Mouse (Mus musculus) heart, embryonic 15.5 days (tissue): Measurements from ENCODE around the gene Phxr2. TPM values are rescaled to one million over a fixed set of nuclear protein-coding genes. Genes with fewer than 3 reads are reported as not detected.

ENCODE experiments used
- ATAC-seq: fragments of 200-750 bp; cut with Nextera tagmentation; replicated peaks from 2 replicates; pipeline ENCODE4 v1.8.0; 2017; ENCODE audit warnings: low read depth, moderate TSS enrichment; ENCODE audit not compliant: insufficient number of reproducible peaks, insufficient read depth, low FRiP score
- H3K27ac ChIP-seq: fragments of 300-500 bp; sonication (generic); 2 replicates; pipeline ENCODE4 v1.5.1; 2015; ENCODE audit warnings: mild to moderate bottlenecking, inconsistent platforms
- H3K27me3 ChIP-seq: fragments of 300-500 bp; sonication (generic); 2 replicates; pipeline ENCODE4 v1.6.1; 2015; ENCODE audit warnings: inconsistent platforms
- H3K36me3 ChIP-seq: fragments of 300-500 bp; sonication (generic); 2 replicates; pipeline ENCODE4 v1.6.1; 2015; ENCODE audit warnings: mild to moderate bottlenecking, inconsistent platforms
- H3K4me1 ChIP-seq: fragments of 300-500 bp; sonication (generic); replicated peaks from 2 replicates; pipeline ENCODE4 v1.6.1; 2015; ENCODE audit warnings: inconsistent platforms
- H3K4me2 ChIP-seq: fragments of 300-500 bp; sonication (generic); 2 replicates; pipeline ENCODE4 v1.6.1; 2015; ENCODE audit warnings: inconsistent platforms, mild to moderate bottlenecking, moderate library complexity
- H3K4me3 ChIP-seq: fragments of 300-500 bp; sonication (generic); 2 replicates; pipeline ENCODE4 v1.5.1; 2015; ENCODE audit warnings: mild to moderate bottlenecking, inconsistent platforms
- H3K9ac ChIP-seq: fragments of 300-500 bp; sonication (generic); 2 replicates; pipeline ENCODE4 v1.6.1; 2015; ENCODE audit warnings: mild to moderate bottlenecking, inconsistent platforms
- H3K9me3 ChIP-seq: fragments of 300-500 bp; sonication (generic); replicated peaks from 2 replicates; pipeline ENCODE4 v1.6.1; 2016; ENCODE audit warnings: inconsistent platforms
- WGBS: fragments of 180-500 bp; shearing (Covaris S2); methylation state at CpG from one replicate; pipeline ENCODE4 v1.1.7; 2015; ENCODE audit warnings: mixed read lengths; 5-methylcytosine and 5-hydroxymethylcytosine counted together
- polyA plus RNA-seq: library from polyadenylated mRNA; unstranded; fragments of >200 nt; fragmentation: Nextera tagmentation; extraction: Ambion mirVana; gene quantifications from 2 replicates; pipeline ENCODE4 v1.2.1, GENCODE M21; 2015

The Phxr2 gene
- polyA plus RNA-seq, 1 experiment from 2014 or later, result not detected

DNA sequence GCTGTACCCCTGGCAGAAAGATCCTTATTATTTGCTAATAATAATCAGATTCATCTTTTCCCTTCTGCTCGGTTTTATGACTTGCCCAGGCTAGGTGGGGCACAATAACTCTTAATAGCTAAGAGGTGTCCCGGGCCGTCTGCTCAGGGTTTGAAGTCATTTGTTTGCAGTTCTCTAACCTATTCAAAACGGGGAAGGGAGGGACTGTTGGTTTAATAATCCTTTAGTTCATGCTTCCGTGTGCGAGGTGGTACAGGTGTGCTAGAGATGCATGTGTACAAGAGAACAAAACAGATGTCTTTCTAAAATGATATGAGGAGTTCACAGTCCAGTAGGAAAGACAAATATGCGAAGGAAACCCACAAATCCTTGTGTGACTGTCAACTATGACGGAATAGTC, 11.8 kb downstream of the Phxr2 start:
- 84% methylated on average over 8 of the region's 8 CpGs for WGBS

DNA sequence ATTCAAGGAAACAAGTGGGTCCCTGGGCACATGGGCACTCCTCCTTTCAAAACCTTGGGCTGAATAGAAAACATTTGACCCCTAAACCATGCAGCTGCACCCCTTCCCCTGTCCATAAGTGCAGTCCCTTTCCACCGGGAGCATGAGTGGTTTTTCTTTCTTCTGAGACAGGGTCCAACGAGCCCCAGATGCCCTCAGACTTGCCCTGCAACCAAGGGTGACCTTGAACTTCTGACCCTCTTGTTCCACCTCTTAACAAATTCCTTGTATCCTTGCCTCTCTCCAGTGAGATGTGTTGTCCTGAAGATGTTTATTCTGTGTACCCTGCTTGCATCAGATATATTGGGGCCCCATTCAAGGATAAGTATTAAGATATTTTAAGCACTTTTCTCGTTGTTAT, 12.6 kb downstream of the Phxr2 start:
- 45% methylated on average over 3 of the region's 3 CpGs for WGBS
- no peak for ATAC-seq
- Histone ChIP-seq H3K9ac (no peak overlapping the region), H3K9me3 (no peaks in the 10 kb centered on the region), H3K27me3 (no peaks in the 10 kb centered on the region), H3K36me3 (0 out of 2 replicates have a peak, but pooled peaks cover 5% of the 10 kb centered on the region), H3K4me1 (peaks cover 19% of the 10 kb centered on the region), H3K4me2 (no peak overlapping the region), H3K4me3 (no peak overlapping the region), H3K27ac (no peak overlapping the region)

More for the DNA sequence above, 11.8 kb downstream of the Phxr2 start:
- ATAC-seq, result no peak
- Histone ChIP-seq H3K4me3 (no peak overlapping the region), H3K4me1 (peaks cover 16% of the 10 kb centered on the region), H3K9me3 (no peaks in the 10 kb centered on the region), H3K9ac (no peak overlapping the region), H3K36me3 (0 out of 2 replicates have a peak, but pooled peaks cover 5% of the 10 kb centered on the region), H3K4me2 (no peak overlapping the region), H3K27me3 (no peaks in the 10 kb centered on the region), H3K27ac (no peak overlapping the region)

DNA sequence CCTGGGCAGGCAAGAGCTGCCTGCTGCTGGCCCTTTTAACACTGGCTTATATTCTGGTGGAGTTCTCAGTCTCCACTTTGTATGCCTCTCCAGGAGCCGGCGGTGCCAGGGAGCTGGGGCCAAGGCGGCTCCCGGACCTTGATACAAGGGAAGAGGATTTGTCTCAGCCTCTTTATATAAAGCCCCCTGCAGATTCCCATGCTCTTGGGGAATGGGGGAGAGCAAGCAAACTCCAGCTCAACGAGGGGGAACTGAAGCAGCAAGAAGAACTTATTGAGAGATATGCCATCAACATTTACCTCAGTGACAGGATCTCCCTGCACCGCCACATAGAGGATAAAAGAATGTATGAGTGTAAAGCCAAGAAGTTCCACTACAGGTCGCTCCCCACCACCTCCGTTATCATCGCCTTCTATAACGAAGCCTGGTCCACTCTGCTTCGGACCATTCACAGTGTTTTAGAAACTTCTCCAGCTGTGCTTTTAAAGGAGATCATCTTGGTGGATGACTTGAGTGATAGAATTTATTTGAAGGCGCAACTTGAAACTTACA, 17.6 kb downstream of the Phxr2 start:
- WGBS, result 29% methylated on average over 12 of the region's 12 CpGs
- Histone ChIP-seq H3K36me3 (0 out of 2 replicates have a peak, but pooled peaks cover 5% of the 10 kb centered on the region), H3K9ac (peak overlapping the region; percentile 82), H3K4me1 (peaks cover 13% of the 10 kb centered on the region), H3K9me3 (no peaks in the 10 kb centered on the region), H3K4me3 (peak overlapping the region; percentile 92), H3K4me2 (peak overlapping the region; percentile 91), H3K27ac (peak overlapping the region; percentile 88; the same call in 1 of the 2 replicates), H3K27me3 (no peaks in the 10 kb centered on the region)
- ATAC-seq, result no peak

DNA sequence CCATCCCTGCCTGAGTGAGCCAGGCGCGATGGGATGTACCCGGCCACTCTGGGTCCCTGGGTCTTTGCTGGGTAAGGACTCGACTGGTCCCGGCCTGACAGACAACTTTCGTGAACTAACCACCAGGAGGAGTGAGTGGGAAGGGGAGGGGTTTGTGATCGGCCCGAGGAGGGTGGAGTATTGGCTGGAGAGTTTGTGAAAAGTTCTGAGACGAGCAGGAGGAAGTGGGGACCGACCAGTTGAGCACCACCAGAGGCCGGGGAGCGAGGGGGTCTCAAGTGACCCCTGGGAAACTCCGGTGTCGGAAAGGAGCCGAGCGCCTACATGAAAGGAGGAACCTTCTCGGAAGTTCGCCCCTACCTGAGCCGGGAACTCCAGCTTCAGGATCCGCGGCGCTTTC, 18.2 kb downstream of the Phxr2 start, which contains the start of gene Galnt4:
Gene Galnt4 (plus strand): TSS at position 196 of the 400 bp plus-strand sequence.
- Histone ChIP-seq H3K9ac (peak within 1 kb of the TSS; percentile 82), H3K4me1 (peaks cover 11% of the 10 kb centered on the region), H3K4me2 (peak within 1 kb of the TSS; percentile 91), H3K9me3 (no peaks in the 10 kb centered on the region), H3K4me3 (peak within 1 kb of the TSS; percentile 92), H3K27ac (peak within 1 kb of the TSS; percentile 88), H3K27me3 (no peaks in the 10 kb centered on the region), H3K36me3 (0 out of 2 replicates have a peak, but pooled peaks cover 5% of the 10 kb centered on the region)
- WGBS, result under 1% methylated on average over 22 of the region's 22 CpGs
- peak; percentile 77 for ATAC-seq

DNA sequence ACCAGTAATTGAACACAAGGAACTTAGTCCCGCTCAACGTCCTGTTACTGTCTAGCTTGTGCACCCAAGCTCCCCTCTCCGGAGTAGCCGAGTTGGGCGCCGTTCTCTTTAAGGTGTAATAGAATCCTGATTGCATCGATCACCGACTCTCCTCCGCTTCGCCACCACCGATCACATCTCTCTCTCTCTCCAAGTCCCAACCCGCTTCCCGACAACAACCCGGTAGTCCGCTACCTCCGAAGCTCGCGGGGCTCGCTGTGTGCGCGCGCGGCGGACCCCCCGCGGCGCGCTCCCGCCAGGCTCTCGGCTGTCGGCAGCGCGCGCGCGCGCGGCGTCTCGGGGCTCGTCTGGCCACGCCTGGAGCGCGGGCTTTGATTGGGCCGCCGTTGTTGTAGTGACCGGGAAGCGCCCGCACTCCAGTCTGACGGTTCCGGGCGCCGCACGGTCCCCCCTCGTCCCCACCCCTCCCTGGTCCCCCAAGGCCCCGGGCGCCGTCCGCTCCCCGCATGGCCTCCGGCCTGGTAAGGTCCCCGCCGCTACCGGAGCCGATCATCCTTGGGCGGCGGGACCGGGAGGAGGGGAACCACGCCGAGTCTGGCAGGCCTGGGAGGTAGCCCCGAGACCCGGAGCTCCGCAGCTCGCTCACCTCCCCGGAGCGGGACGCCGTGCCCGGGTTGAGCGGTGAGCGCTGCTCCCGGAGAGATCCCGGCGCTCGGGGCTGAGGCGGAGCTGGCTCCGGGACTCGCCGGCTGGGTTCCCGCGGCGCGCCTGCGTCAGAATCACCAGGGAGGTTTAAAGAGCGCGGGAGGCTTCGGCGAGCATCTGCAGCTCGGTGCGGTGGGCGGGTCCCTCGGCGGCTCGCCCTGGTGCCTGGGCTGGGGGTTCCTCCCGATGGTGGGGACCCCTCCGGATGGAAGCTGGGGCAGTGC, 19.2 kb downstream of the Phxr2 start, which contains the start of gene Poc1b:
Gene Poc1b (plus strand): TSS at position 334 of the 929 bp plus-strand sequence.
- WGBS, result under 1% methylated on average over 102 of the region's 106 CpGs
- peak within 1 kb of the TSS; percentile 82 for H3K9ac ChIP-seq
- no peaks in the 10 kb centered on the region for H3K9me3 ChIP-seq
- H3K4me3 ChIP-seq, result peak within 1 kb of the TSS; percentile 92
- no peaks in the 10 kb centered on the region for H3K27me3 ChIP-seq
- H3K4me1 ChIP-seq, result peaks cover 11% of the 10 kb centered on the region
- H3K4me2 ChIP-seq, result peak within 1 kb of the TSS; percentile 91
- H3K27ac ChIP-seq, result peak within 1 kb of the TSS; percentile 88
- H3K36me3 ChIP-seq, result 0 out of 2 replicates have a peak, but pooled peaks cover 5% of the 10 kb centered on the region
- ATAC-seq, result peak; percentile 92

DNA sequence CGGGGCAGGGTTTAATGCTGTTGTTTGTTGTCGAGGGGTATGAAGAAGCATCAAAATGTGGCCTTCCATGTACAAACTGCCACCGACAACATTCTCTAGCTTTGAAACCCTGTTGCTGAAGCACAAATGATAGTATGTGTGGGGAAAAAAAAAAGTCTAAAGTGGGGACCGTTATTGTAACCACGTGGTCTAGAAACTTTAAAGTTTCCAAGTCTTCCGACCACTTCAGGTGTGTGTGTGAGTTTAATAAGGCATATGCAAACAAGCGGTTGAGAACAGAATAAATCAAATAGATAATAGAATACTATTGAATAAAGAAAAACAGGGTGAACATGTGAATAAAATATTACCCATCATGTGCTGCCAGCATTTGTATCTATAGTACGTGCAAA, 19.8 kb downstream of the Phxr2 start:
- peak overlapping the region; percentile 91 for H3K4me2 ChIP-seq
- peak overlapping the region; percentile 82 for H3K9ac ChIP-seq
- 31% methylated on average over 8 of the region's 8 CpGs for WGBS
- H3K4me1 ChIP-seq, result peaks cover 11% of the 10 kb centered on the region
- H3K27ac ChIP-seq, result peak overlapping the region; percentile 88; the same call in 1 of the 2 replicates
- peak overlapping the region; percentile 92 for H3K4me3 ChIP-seq
- H3K27me3 ChIP-seq, result no peaks in the 10 kb centered on the region
- no peaks in the 10 kb centered on the region for H3K9me3 ChIP-seq
- no peak for ATAC-seq
- 0 out of 2 replicates have a peak, but pooled peaks cover 5% of the 10 kb centered on the region for H3K36me3 ChIP-seq

DNA sequence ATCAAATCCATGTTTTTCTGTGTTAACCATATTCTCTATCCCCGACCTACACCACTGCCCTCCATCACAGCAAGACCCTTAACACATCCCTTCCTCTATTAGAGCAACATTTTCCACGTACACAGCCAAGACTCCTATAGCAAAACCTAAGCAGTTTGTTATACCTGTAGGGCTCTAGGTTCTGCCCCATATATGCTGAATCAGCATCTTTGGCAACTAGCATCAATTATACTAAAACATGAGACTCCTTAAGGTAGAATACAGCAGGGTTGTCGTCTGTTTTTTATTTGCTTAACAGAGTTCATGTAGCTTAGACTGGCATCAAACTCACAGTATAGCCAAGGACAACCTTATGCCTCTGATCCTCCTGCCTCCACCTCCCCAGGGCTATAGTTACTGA, 20.6 kb downstream of the Phxr2 start:
- ATAC-seq, result no peak
- no peak overlapping the region for H3K27ac ChIP-seq
- H3K36me3 ChIP-seq, result 0 out of 2 replicates have a peak, but pooled peaks cover 5% of the 10 kb centered on the region
- H3K27me3 ChIP-seq, result no peaks in the 10 kb centered on the region
- H3K9ac ChIP-seq, result no peak overlapping the region
- no peak overlapping the region for H3K4me3 ChIP-seq
- 86% methylated on average over 3 of the region's 3 CpGs for WGBS
- H3K4me2 ChIP-seq, result no peak overlapping the region
- H3K4me1 ChIP-seq, result peaks cover 11% of the 10 kb centered on the region
- H3K9me3 ChIP-seq, result no peaks in the 10 kb centered on the region

DNA sequence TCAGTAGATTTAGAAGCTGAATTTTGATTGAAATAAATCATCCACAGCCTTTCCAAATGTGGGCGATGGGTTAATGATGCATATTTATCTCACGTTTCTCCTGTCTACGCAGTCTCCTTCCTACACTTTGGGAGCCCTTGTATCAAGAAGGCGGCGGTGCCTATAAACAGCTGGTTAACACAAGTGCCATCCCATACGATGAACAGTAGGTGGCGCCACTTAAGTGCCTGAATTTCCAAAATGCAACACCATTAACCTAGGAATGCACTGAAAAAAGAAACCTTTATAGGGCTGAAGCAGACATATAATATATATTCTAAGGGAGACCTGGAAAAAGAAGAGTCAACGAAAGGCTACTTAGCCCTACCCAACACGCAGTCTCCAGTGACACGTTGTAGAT, 28.8 kb downstream of the Phxr2 start:
- Histone ChIP-seq H3K27me3 (no peaks in the 10 kb centered on the region), H3K27ac (no peak overlapping the region), H3K4me3 (no peak overlapping the region), H3K9me3 (no peaks in the 10 kb centered on the region), H3K36me3 (no peaks in the 10 kb centered on the region), H3K9ac (no peak overlapping the region), H3K4me1 (no peaks in the 10 kb centered on the region), H3K4me2 (no peak overlapping the region)
- WGBS, result 69% methylated on average over 10 of the region's 10 CpGs
- no peak for ATAC-seq

DNA sequence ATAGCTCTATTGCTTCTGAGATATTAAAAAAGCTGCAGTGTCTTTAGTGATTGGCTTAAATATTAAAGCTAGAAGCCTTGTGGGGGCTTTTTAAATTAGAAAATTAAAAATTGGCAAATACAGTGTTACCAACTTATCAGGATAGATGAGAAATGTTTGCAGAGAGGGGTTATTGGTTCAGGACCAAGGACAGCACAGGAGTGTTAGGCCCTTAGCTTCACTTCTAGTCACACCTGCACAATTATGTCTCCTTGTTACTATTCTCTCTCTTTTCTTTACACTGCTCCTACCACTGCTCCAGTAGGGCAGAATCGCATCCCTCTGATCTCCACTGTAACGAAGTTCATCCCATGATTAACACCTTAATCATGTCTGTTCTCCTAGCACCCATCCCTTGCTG, 31.0 kb downstream of the Phxr2 start:
- Histone ChIP-seq H3K4me1 (no peaks in the 10 kb centered on the region), H3K9me3 (no peaks in the 10 kb centered on the region), H3K4me2 (no peak overlapping the region), H3K27me3 (no peaks in the 10 kb centered on the region), H3K36me3 (no peaks in the 10 kb centered on the region), H3K9ac (no peak overlapping the region), H3K4me3 (no peak overlapping the region), H3K27ac (no peak overlapping the region)
- no peak for ATAC-seq
- 74% methylated on average over 2 of the region's 2 CpGs for WGBS

DNA sequence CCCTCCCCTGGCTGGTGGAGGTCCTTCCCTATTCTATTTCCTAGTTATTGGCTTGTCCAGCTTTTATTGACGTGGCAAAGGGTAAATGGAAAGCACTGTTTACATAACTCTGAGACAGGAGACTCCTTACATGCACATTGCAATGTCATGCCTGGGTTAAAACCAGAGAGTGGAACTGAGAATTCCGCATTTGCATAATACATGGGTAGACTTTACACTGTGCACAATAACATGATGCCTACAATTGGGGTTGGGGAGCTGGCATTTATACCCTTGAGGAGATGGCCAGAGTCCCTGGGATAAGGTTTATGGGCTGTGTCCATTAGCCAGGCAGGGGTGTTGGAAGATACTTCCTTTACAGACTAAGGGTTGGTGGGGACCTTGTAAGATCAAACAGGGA, 32.8 kb downstream of the Phxr2 start:
- Histone ChIP-seq H3K9ac (no peak overlapping the region), H3K9me3 (no peaks in the 10 kb centered on the region), H3K4me2 (no peak overlapping the region), H3K4me1 (no peaks in the 10 kb centered on the region), H3K4me3 (no peak overlapping the region), H3K36me3 (no peaks in the 10 kb centered on the region), H3K27ac (no peak overlapping the region), H3K27me3 (no peaks in the 10 kb centered on the region)
- ATAC-seq, result no peak
- WGBS, result 70% methylated on average over 2 of the region's 2 CpGs

DNA sequence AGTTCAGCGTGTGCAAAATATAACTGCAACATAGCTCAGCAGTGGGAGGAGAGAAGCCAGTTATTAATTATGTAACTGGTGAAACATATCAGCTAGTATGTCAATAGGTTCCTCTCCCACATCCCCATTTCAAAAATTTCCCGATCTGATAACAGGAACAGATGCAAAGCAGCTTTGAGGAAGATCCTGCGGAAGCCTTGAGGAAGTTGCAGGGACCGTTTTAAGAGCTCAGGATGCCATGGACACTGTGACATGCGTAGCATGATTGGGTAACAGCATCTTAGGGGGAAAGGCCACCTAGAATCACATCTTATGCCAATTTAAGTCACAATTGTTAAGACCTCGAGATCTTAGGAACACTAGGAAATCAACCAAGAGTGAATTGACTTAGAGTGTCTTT, 36.2 kb downstream of the Phxr2 start:
- 70% methylated on average over 6 of the region's 6 CpGs for WGBS
- no peak for ATAC-seq
- Histone ChIP-seq H3K27ac (no peak overlapping the region), H3K9me3 (no peaks in the 10 kb centered on the region), H3K9ac (no peak overlapping the region), H3K4me1 (no peaks in the 10 kb centered on the region), H3K36me3 (no peaks in the 10 kb centered on the region), H3K27me3 (no peaks in the 10 kb centered on the region), H3K4me2 (no peak overlapping the region), H3K4me3 (no peak overlapping the region)
